Mouse (Mus musculus) ES-Bruce4 (cell line): Measurements from ENCODE around the gene Hlx. TPM values are rescaled to one million over a fixed set of nuclear protein-coding genes. Genes with fewer than 3 reads are reported as not detected.

Experiments used
- H3K27ac ChIP-seq: 2 replicates; pipeline ENCODE4 v1.5.1; 2012; ENCODE audit warnings: low read length, inconsistent platforms; ENCODE audit not compliant: insufficient read depth
- H3K27me3 ChIP-seq: 2 replicates; pipeline ENCODE4 v1.6.1; 2012; ENCODE audit warnings: mild to moderate bottlenecking, low read length, inconsistent platforms; ENCODE audit not compliant: control insufficient read depth, poor library complexity, insufficient read depth, severe bottlenecking
- H3K36me3 ChIP-seq: 2 replicates; pipeline ENCODE4 v1.6.1; 2012; ENCODE audit warnings: inconsistent platforms, mild to moderate bottlenecking, low read length, moderate library complexity; ENCODE audit not compliant: control insufficient read depth, poor library complexity, insufficient read depth, severe bottlenecking
- H3K4me1 ChIP-seq: one replicate; pipeline ENCODE4 v1.8.1; 2011; ENCODE audit warnings: low read length; ENCODE audit not compliant: control insufficient read depth, insufficient read depth
- H3K4me3 ChIP-seq: 2 replicates; pipeline ENCODE4 v1.5.1; 2011; ENCODE audit warnings: low read depth, mild to moderate bottlenecking, low read length
- H3K9ac ChIP-seq: 2 replicates; pipeline ENCODE4 v1.6.1; 2012; ENCODE audit warnings: low read depth, mild to moderate bottlenecking, inconsistent platforms; ENCODE audit not compliant: poor library complexity, severe bottlenecking
- H3K9me3 ChIP-seq: replicated peaks from 2 replicates; pipeline ENCODE4 v1.6.1; 2012; ENCODE audit warnings: mild to moderate bottlenecking, low read length, inconsistent platforms; ENCODE audit not compliant: control insufficient read depth, poor library complexity, insufficient read depth, severe bottlenecking
- CTCF ChIP-seq: IDR thresholded peaks from one replicate; pipeline ENCODE4 v1.8.1; 2011; ENCODE audit warnings: low read depth, low read length
- EP300 ChIP-seq: IDR thresholded peaks from 2 replicates; pipeline ENCODE4 v1.6.1; 2011; ENCODE audit warnings: low read depth, low read length; ENCODE audit not compliant: insufficient read depth
- POLR2A ChIP-seq: IDR thresholded peaks from one replicate; pipeline ENCODE4 v1.8.1; 2011; ENCODE audit warnings: low read length; ENCODE audit not compliant: insufficient read depth
- polyA plus RNA-seq: library from polyadenylated mRNA; stranded (reverse); fragments of >200 nt; gene quantifications from 2 replicates; pipeline ENCODE4 v1.2.4, GENCODE M21; 2011; ENCODE audit warnings: low read depth; ENCODE audit not compliant: missing spikeins, insufficient read depth, insufficient read length

Gene Hlx
- polyA plus RNA-seq, 1 experiment, result not detected

GRCm38 (mm10) chr1:184724551-184725317 lies 7.7 kb downstream of the Hlx start:
- no peak overlapping the region for H3K4me3 ChIP-seq
- TF ChIP-seq POLR2A, result no peak
- no peak for TF ChIP-seq EP300
- TF ChIP-seq CTCF, result no peak
- H3K9me3 ChIP-seq, result no peaks in the 10 kb centered on the region
- peaks cover 51% of the 10 kb centered on the region for H3K27me3 ChIP-seq
- H3K27ac ChIP-seq, result no peak overlapping the region
- peaks cover 3% of the 10 kb centered on the region for H3K4me1 ChIP-seq
- H3K36me3 ChIP-seq, result no peaks in the 10 kb centered on the region
- no peak overlapping the region for H3K9ac ChIP-seq

DNA sequence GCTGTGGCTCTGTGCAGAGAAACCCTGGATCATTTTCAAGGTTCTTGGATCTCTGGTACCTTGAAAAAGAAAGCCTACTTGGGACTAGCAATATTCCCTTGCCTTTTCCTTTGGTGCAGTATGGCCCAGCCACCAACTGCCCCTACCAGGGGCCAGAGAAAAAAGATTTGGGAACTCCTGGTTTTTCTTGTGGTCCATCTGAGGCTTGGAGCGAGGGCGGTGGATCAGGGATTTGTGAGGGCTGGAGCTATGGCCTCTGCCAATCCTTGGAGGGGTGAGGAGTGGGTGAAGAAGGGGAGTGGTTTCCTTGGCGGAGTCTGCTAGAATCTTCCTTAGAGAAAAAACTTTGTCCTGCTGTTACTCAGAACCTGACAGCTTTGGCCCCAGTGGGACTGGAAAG lies 8.5 kb downstream of the Hlx start:
- TF ChIP-seq EP300 (no peak), CTCF (no peak), POLR2A (no peak)
- Histone ChIP-seq H3K27ac (no peak overlapping the region), H3K4me3 (no peak overlapping the region), H3K4me1 (peaks cover 3% of the 10 kb centered on the region), H3K27me3 (peaks cover 50% of the 10 kb centered on the region), H3K9me3 (no peaks in the 10 kb centered on the region), H3K9ac (no peak overlapping the region), H3K36me3 (no peaks in the 10 kb centered on the region)

GRCm38 (mm10) chr1:184721121-184721520 lies 11.3 kb downstream of the Hlx start:
- Histone ChIP-seq H3K27me3 (peaks cover 37% of the 10 kb centered on the region), H3K4me3 (no peak overlapping the region), H3K9ac (no peak overlapping the region), H3K27ac (no peak overlapping the region), H3K9me3 (no peaks in the 10 kb centered on the region), H3K4me1 (peaks cover 3% of the 10 kb centered on the region), H3K36me3 (no peaks in the 10 kb centered on the region)
- TF ChIP-seq CTCF (no peak), POLR2A (no peak), EP300 (no peak)

- TF ChIP-seq EP300 (no peak), POLR2A (no peak), CTCF (no peak)
- H3K27me3 ChIP-seq, result peaks cover 38% of the 10 kb centered on the region
- no peak overlapping the region for H3K9ac ChIP-seq
- peaks cover 3% of the 10 kb centered on the region for H3K4me1 ChIP-seq
- H3K9me3 ChIP-seq, result no peaks in the 10 kb centered on the region
- no peak overlapping the region for H3K4me3 ChIP-seq
- H3K27ac ChIP-seq, result no peak overlapping the region
- no peaks in the 10 kb centered on the region for H3K36me3 ChIP-seq
Observed at GRCm38 (mm10) chr1:184720162-184721025, 12.0 kb downstream of the Hlx start.

- no peaks in the 10 kb centered on the region for H3K4me1 ChIP-seq
- H3K9me3 ChIP-seq, result no peaks in the 10 kb centered on the region
- H3K27me3 ChIP-seq, result peaks cover 26% of the 10 kb centered on the region
- H3K4me3 ChIP-seq, result peak overlapping the region; percentile 42
- no peaks in the 10 kb centered on the region for H3K36me3 ChIP-seq
- H3K9ac ChIP-seq, result no peak overlapping the region
- H3K27ac ChIP-seq, result no peak overlapping the region
- TF ChIP-seq EP300 (no peak), POLR2A (no peak), CTCF (no peak)
Observed at GRCm38 (mm10) chr1:184718261-184719120, 13.9 kb downstream of the Hlx start.
